ENCODE assay signal across 23 mouse cellular contexts in the genomic region with DNA sequence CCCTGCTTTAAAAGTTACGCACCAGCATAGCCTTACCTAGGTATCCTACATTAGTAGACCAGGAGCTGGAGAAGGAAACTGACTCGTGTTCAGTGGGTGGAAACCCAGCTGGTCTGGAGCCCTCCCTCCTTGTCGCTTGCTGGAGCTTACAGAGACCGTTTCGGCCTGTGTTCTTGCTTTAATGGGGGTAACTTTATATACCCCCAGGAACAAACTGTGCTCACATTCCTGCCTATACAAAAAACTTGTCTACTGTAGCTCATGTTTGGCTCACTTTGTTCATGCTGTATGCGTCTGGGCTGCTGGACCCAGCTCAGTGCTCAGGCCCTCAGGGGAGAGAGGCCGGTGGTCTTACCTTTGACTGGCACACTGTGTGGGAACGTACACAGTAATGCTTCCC.
A peak's percentile ranks its signal among the peaks of the same experiment; 100 is the strongest.
DNase-seq lines count a peak whose midpoint lies in the region; ATAC-seq and TF ChIP-seq lines count a peak whose summit lies in the region.
"Had no signal": no experiment of that assay in that cellular context is flagged by ENCODE, and none has a peak within 500 bp of the region (broad histone marks: within the 10 kb centered on the region; RNA-seq: fewer than 3 reads in every experiment).

No protein-coding gene starts in this region.

- no peak for TF ChIP-seq POLR2A in limb, embryonic 14.5 days (IDR thresholded peaks at IDR 0.05; ENCODE audit: borderline replicate concordance, extremely low read depth, insufficient read depth, insufficient read length)

- H3K27me3 ChIP-seq in embryonic facial prominence, embryonic 11.5 days (ENCODE audit: control insufficient read depth, insufficient read depth, low read length) = no peaks in the 10 kb centered on the region
- H3K27me3 ChIP-seq in embryonic facial prominence, embryonic 10.5 days (replicated peaks; ENCODE audit: low read depth, poor library complexity, severe bottlenecking) = no peaks in the 10 kb centered on the region
- no peaks in the 10 kb centered on the region for H3K27me3 ChIP-seq in intestine, embryonic 15.5 days (replicated peaks)
- no peaks in the 10 kb centered on the region for H3K27me3 ChIP-seq in intestine, embryonic 16.5 days (replicated peaks; ENCODE audit: control insufficient read depth, insufficient read depth, low read length)
- no peaks in the 10 kb centered on the region for H3K27me3 ChIP-seq in limb, embryonic 14.5 days (ENCODE audit: control insufficient read depth, insufficient read depth, low read length)
- H3K27me3 ChIP-seq in midbrain, embryonic 16.5 days (ENCODE audit: control insufficient read depth, insufficient read depth, low read depth, low read length) = no peaks in the 10 kb centered on the region
- H3K27me3 ChIP-seq: forebrain, embryonic 15.5 days; hindbrain, embryonic 12.5 days; liver, embryonic 12.5 days; midbrain, embryonic 12.5 days had no signal

- WGBS in embryonic facial prominence, embryonic 11.5 days = 67% methylated on average over 8 of the region's 8 CpGs
- 72% methylated on average over 8 of the region's 8 CpGs for WGBS in embryonic facial prominence, embryonic 10.5 days
- WGBS in intestine, embryonic 15.5 days = 83% methylated on average over 8 of the region's 8 CpGs
- WGBS in intestine, embryonic 16.5 days = 84% methylated on average over 8 of the region's 8 CpGs
- WGBS in limb, embryonic 14.5 days = 22% methylated on average over 8 of the region's 8 CpGs
- WGBS in midbrain, embryonic 16.5 days = 91% methylated on average over 8 of the region's 8 CpGs

- H3K4me2 ChIP-seq in embryonic facial prominence, embryonic 11.5 days (ENCODE audit: low read depth, low read length) = no peak overlapping the region
- H3K4me2 ChIP-seq in intestine, embryonic 15.5 days (replicated peaks) = no peak overlapping the region
- H3K4me2 ChIP-seq in intestine, embryonic 16.5 days (ENCODE audit: low read depth, low read length) = no peak overlapping the region
- no peak overlapping the region for H3K4me2 ChIP-seq in limb, embryonic 14.5 days (replicated peaks; ENCODE audit: low read depth, low read length, severe bottlenecking)
- H3K4me2 ChIP-seq in midbrain, embryonic 16.5 days (ENCODE audit: low read length) = no peak overlapping the region
- H3K4me2 ChIP-seq: forebrain, embryonic 15.5 days; hindbrain, embryonic 12.5 days; liver, embryonic 12.5 days; midbrain, embryonic 12.5 days had no signal

- no peak overlapping the region for H3K4me3 ChIP-seq in embryonic facial prominence, embryonic 11.5 days (ENCODE audit: low read depth, low read length)
- no peak overlapping the region for H3K4me3 ChIP-seq in embryonic facial prominence, embryonic 10.5 days
- no peak overlapping the region for H3K4me3 ChIP-seq in intestine, embryonic 15.5 days (replicated peaks)
- no peak overlapping the region for H3K4me3 ChIP-seq in intestine, embryonic 16.5 days (ENCODE audit: low read length)
- no peak overlapping the region for H3K4me3 ChIP-seq in limb, embryonic 14.5 days (replicated peaks; ENCODE audit: low read length)
- no peak overlapping the region for H3K4me3 ChIP-seq in midbrain, embryonic 16.5 days (ENCODE audit: low read depth, low read length)
- H3K4me3 ChIP-seq: forebrain, embryonic 15.5 days; heart, adult 2 months; hindbrain, embryonic 12.5 days; left cerebral cortex, adult 2 months; liver, embryonic 12.5 days; midbrain, embryonic 12.5 days had no signal

- DNase-seq in embryonic facial prominence, embryonic 11.5 days (ENCODE audit: low spot score) = no peak
- no peak for DNase-seq in embryonic facial prominence, embryonic 10.5 days (ENCODE audit: low spot score)
- peak; percentile 18 to 27 for DNase-seq in kidney, postnatal 4 days
- no peak for DNase-seq in kidney, postnatal 25 days
- DNase-seq in limb, embryonic 14.5 days (ENCODE audit: low spot score) = peak; percentile 7
- DNase-seq: adrenal gland, adult 8-10 months; cerebellum, adult 11-12 months; cerebellum, postnatal 10 days; gastrocnemius, postnatal 25 days; heart, adult 2 months; heart, postnatal 10 days; kidney, adult 8-10 months; lung, adult 2 months; lung, postnatal 14 days had no signal

- H3K9ac ChIP-seq in embryonic facial prominence, embryonic 11.5 days (replicated peaks; ENCODE audit: low read length) = no peak overlapping the region
- H3K9ac ChIP-seq in intestine, embryonic 15.5 days = no peak overlapping the region
- no peak overlapping the region for H3K9ac ChIP-seq in intestine, embryonic 16.5 days (ENCODE audit: low read depth, low read length)
- no peak overlapping the region for H3K9ac ChIP-seq in limb, embryonic 14.5 days (ENCODE audit: low read depth, low read length, severe bottlenecking)
- H3K9ac ChIP-seq in midbrain, embryonic 16.5 days (ENCODE audit: low read depth, low read length) = no peak overlapping the region
- H3K9ac ChIP-seq: forebrain, embryonic 15.5 days; hindbrain, embryonic 12.5 days; liver, embryonic 12.5 days; midbrain, embryonic 12.5 days had no signal

- no peaks in the 10 kb centered on the region for H3K9me3 ChIP-seq in embryonic facial prominence, embryonic 11.5 days (replicated peaks; ENCODE audit: control insufficient read depth, low read length)
- H3K9me3 ChIP-seq in embryonic facial prominence, embryonic 10.5 days = no peaks in the 10 kb centered on the region
- no peaks in the 10 kb centered on the region for H3K9me3 ChIP-seq in intestine, embryonic 15.5 days
- no peaks in the 10 kb centered on the region for H3K9me3 ChIP-seq in intestine, embryonic 16.5 days (ENCODE audit: control insufficient read depth, low read length)
- no peaks in the 10 kb centered on the region for H3K9me3 ChIP-seq in limb, embryonic 14.5 days (ENCODE audit: control insufficient read depth, low read length)
- no peaks in the 10 kb centered on the region for H3K9me3 ChIP-seq in midbrain, embryonic 16.5 days (replicated peaks; ENCODE audit: control insufficient read depth, low read length, poor library complexity, severe bottlenecking)
- H3K9me3 ChIP-seq: forebrain, embryonic 15.5 days; hindbrain, embryonic 12.5 days; liver, embryonic 12.5 days; midbrain, embryonic 12.5 days had no signal

- no peaks in the 10 kb centered on the region for H3K4me1 ChIP-seq in embryonic facial prominence, embryonic 11.5 days (ENCODE audit: control insufficient read depth, insufficient read depth, low read length)
- 0 out of 2 replicates have a peak, but pooled peaks cover 5% of the 10 kb centered on the region for H3K4me1 ChIP-seq in embryonic facial prominence, embryonic 10.5 days
- no peaks in the 10 kb centered on the region for H3K4me1 ChIP-seq in intestine, embryonic 15.5 days (replicated peaks)
- no peaks in the 10 kb centered on the region for H3K4me1 ChIP-seq in intestine, embryonic 16.5 days (ENCODE audit: control insufficient read depth, insufficient read depth, low read length)
- H3K4me1 ChIP-seq in limb, embryonic 14.5 days (ENCODE audit: control insufficient read depth, insufficient read depth, low read length) = peaks cover 9% of the 10 kb centered on the region; the same call in 1 of the 2 replicates
- no peaks in the 10 kb centered on the region for H3K4me1 ChIP-seq in midbrain, embryonic 16.5 days (ENCODE audit: control insufficient read depth, insufficient read depth, low read length)
- H3K4me1 ChIP-seq: forebrain, embryonic 15.5 days; hindbrain, embryonic 12.5 days; liver, embryonic 12.5 days; midbrain, embryonic 12.5 days had no signal

- no peak overlapping the region for H3K27ac ChIP-seq in embryonic facial prominence, embryonic 11.5 days (replicated peaks; ENCODE audit: low read depth, low read length)
- no peak overlapping the region for H3K27ac ChIP-seq in embryonic facial prominence, embryonic 10.5 days (replicated peaks)
- no peak overlapping the region for H3K27ac ChIP-seq in intestine, embryonic 15.5 days
- H3K27ac ChIP-seq in intestine, embryonic 16.5 days (ENCODE audit: low read length) = no peak overlapping the region
- 0 out of 2 replicates have a peak overlapping the region, but pooled peaks have one; percentile 9 for H3K27ac ChIP-seq in limb, embryonic 14.5 days (replicated peaks; ENCODE audit: low read depth, low read length)
- no peak overlapping the region for H3K27ac ChIP-seq in midbrain, embryonic 16.5 days (ENCODE audit: low read length)
- H3K27ac ChIP-seq: forebrain, embryonic 15.5 days; heart, adult 2 months; hindbrain, embryonic 12.5 days; left cerebral cortex, adult 2 months; liver, embryonic 12.5 days; midbrain, embryonic 12.5 days had no signal

- 0 out of 2 replicates have a peak, but pooled peaks have one; percentile 3 for ATAC-seq in embryonic facial prominence, embryonic 11.5 days (replicated peaks; ENCODE audit: insufficient number of reproducible peaks, low FRiP score, low TSS enrichment, low read depth)
- ATAC-seq in intestine, embryonic 15.5 days = peak; percentile 29; the same call in 1 of the 2 replicates
- no peak for ATAC-seq in intestine, embryonic 16.5 days
- peak; percentile 78; the same call in 1 of the 2 replicates for ATAC-seq in limb, embryonic 14.5 days (ENCODE audit: low FRiP score, low read depth)
- ATAC-seq in midbrain, embryonic 16.5 days = no peak
- ATAC-seq: activated CD4-positive, CD25-positive, alpha-beta regulatory T cell, adult 4 months; liver, embryonic 12.5 days had no signal

- no peaks in the 10 kb centered on the region for H3K36me3 ChIP-seq in embryonic facial prominence, embryonic 11.5 days (replicated peaks; ENCODE audit: control insufficient read depth, insufficient read depth, low read depth, low read length)
- H3K36me3 ChIP-seq in embryonic facial prominence, embryonic 10.5 days (replicated peaks) = no peaks in the 10 kb centered on the region
- no peaks in the 10 kb centered on the region for H3K36me3 ChIP-seq in intestine, embryonic 15.5 days
- no peaks in the 10 kb centered on the region for H3K36me3 ChIP-seq in intestine, embryonic 16.5 days (ENCODE audit: control insufficient read depth, insufficient read depth, low read length)
- H3K36me3 ChIP-seq in limb, embryonic 14.5 days (ENCODE audit: control insufficient read depth, insufficient read depth, low read length) = no peaks in the 10 kb centered on the region
- H3K36me3 ChIP-seq in midbrain, embryonic 16.5 days (ENCODE audit: control insufficient read depth, insufficient read depth, low read length) = no peaks in the 10 kb centered on the region
- H3K36me3 ChIP-seq: forebrain, embryonic 15.5 days; hindbrain, embryonic 12.5 days; liver, embryonic 12.5 days; midbrain, embryonic 12.5 days had no signal

Comparison
In these comparisons a context has a peak if more than half of its experiments do, and no peak if none do; other contexts are left out.
1. ATAC-seq: peak in embryonic facial prominence, embryonic 11.5 days (single experiment), intestine, embryonic 15.5 days (single experiment) and limb, embryonic 14.5 days (single experiment); none in intestine, embryonic 16.5 days (single experiment) and midbrain, embryonic 16.5 days (single experiment).
2. DNase-seq: peak in kidney, postnatal 4 days (2 of 2) and limb, embryonic 14.5 days (single experiment); none in embryonic facial prominence, embryonic 11.5 days (single experiment), embryonic facial prominence, embryonic 10.5 days (single experiment) and kidney, postnatal 25 days (0 of 2).